Mouse (Mus musculus): ENCODE data around the gene 2210011C24Rik. TPM values are rescaled to one million over a fixed set of nuclear protein-coding genes. Genes with fewer than 3 reads are reported as not detected.
"Not testable (repeated sequence)": the region's sequence is repeated elsewhere in the genome, so short reads cannot be mapped to it uniquely, and the experiment has no call there.

Gene 2210011C24Rik
- total RNA-seq, 2 experiments from 2014 or later, result 2.6 to 3.4 TPM

DNA sequence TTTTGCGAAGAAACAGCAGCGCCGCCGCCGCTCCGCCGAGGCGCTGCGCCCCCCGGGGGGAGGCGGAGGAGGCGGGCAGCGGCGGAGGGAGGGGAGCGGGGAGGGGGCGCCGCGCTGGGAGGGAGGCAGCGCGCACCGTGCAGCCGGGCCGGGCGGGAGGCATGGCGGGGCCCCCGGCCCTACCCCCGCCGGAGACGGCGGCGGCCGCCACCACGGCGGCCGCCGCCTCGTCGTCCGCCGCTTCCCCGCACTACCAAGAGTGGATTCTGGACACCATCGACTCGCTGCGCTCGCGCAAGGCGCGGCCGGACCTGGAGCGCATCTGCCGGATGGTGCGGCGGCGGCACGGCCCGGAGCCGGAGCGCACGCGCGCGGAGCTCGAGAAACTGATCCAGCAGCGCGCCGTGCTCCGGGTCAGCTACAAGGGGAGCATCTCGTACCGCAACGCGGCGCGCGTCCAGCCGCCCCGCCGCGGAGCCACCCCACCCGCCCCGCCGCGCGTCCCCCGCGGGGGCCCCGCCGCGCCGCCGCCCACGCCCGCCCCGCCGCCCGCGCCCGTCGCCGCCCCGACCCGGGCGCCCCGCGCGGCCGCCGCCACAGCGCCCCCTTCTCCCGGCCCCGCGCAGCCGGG is 14.3 kb downstream of the 2210011C24Rik start, which contains the start of gene Samd1:
Gene Samd1 (plus strand): TSS at position 162 of the 631 bp plus-strand sequence.
- intact Hi-C loops (cut with DNase I), result loop anchor here (5.0 kb wide), 2 partner anchors 40 to 100 kb away; partner anchors contain the start of genes Asf1b and Gm10644
- peak; percentile 63 to 67 for DNase-seq

DNA sequence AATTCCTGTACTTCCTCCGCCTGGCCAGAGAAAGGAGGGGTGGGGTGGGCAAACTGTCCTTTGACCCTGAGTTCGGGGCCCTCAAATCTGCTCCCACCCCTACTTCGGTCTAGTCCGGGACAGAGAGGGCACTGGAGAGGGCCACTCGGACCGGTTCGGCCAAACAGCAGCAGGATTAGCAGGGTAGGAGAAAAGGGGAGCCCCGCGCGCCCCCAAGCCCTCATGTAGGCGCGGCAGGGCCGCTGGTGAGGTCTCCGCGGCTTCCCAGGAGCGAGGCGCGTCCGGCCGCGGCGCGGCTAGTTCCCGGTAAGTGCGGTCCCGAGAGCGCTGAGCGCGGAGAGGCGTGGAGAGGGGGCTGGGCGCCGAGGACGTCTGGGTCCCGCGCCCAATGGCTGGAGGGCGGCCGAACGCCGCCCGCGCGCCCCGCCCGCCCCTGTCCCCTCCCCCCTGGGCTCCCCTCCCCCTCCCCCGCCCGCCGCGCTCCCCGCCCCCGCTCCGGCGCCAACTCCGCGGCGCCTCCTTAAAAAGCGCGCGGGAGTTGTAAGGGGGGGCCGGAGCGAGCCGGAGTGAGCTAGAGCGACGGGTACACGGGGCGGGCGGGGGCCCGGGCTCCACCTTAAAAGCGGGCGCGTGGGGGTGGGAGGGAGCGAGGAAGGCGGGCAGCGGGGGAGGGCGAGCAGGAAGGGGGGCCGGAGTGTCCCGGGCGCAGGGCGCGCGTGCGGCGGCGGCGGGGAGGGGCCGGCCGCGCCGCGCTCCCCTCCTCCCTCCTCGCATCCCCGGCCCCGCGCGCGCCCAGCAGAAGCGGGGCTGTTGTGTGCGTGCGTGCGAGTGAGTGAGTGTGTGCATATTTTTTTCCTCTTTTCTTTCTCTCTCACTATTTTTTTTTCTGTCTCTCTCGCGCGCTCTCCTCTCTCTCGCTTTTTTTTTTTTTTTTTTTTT is 15.1 kb downstream of the 2210011C24Rik start:
- intact Hi-C loops (cut with DNase I), result loop anchor here (5.0 kb wide), 2 partner anchors 40 to 100 kb away; partner anchors contain the start of genes Asf1b and Gm10644
- peak; percentile 87 to 91 for DNase-seq

DNA sequence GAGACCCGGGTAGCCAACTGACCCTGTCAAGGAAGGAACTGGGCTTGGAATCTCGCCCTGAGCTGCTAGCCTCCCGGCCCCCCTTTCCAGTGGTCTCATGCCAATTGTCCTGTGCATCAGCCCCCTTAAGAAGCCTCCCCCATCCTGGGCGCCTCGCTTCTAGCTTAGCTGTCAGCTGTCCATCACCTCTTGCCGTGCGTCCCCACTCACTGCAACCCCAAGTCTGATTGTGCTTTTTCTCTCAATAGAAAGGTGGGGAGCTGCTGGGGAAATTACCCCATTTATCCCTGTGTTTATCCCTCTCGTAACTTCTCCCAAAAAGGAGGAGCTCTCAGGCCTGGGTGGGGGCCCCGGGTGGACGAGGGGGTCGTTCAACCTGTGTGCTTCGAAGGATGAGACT is 16.0 kb downstream of the 2210011C24Rik start:
- intact Hi-C loops (cut with DNase I), result loop anchor here (5.0 kb wide), 2 partner anchors 39 to 99 kb away; partner anchors contain the start of genes Asf1b and Gm10644
- DNase-seq, result peak in 1 of 2 experiments; percentile 30

DNA sequence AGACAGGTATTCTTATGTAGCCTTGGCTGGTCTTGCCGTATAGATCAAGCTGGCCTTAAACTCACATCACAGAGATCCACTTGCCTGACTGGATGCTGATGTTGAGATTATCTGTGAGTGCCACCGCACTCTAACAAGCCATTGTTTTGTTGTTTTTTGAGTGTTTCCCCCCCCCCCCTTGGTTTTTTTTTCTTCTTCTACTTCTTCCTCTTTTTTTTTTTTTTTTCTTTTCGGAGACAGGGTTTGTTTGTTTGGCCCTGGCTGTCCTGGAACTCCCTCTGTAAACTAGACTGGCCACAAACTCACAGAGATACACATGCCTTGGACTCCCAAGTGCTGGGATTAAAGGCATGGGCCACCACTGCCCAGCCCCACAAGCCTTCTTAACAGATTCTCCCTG is 17.9 kb downstream of the 2210011C24Rik start:
- intact Hi-C loops (cut with DNase I), result loop anchor here (1.0 kb wide), 1 partner anchor 10 kb away; no protein-coding TSS in a partner anchor
- DNase-seq, result no peak

DNA sequence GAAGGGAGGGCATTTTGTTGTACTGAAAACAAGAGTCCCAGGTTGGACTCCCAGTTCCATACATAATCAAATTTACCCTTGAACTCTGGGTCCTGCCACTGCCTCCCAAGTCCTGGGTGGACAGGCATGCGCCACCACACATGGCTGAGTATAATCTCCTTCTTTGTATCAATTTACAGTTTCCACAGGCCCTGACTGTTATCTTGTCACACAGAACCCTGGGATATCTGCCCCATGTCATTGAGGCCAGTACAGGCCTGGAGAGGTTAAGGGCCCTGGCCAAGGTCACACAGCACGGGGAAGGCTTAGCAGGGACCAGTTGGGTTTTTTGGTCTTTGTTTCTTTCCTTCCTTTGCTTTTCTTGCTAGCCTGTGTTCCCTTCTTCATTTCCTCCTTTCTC is 19.5 kb downstream of the 2210011C24Rik start:
- DNase-seq, result no peak
- intact Hi-C loops (cut with DNase I), result no loop called here

DNA sequence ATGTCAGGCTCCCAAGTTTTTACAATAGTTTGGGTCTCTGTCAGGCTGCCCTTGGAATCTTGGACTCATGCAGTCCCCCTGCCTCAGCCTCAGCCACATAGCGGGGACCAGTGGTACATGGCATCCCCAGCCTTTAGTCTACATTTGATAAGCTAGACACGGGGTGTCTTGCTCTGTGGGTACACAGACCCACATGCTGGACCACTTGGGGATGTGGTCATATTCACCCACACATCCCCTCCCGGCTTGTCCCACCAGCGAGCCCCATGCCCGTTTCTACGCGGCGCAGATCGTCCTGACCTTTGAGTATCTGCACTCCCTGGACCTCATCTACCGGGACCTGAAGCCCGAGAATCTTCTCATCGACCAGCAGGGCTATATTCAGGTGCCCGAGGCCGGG is 21.8 kb downstream of the 2210011C24Rik start:
- intact Hi-C loops (cut with DNase I), result no loop called here

DNA sequence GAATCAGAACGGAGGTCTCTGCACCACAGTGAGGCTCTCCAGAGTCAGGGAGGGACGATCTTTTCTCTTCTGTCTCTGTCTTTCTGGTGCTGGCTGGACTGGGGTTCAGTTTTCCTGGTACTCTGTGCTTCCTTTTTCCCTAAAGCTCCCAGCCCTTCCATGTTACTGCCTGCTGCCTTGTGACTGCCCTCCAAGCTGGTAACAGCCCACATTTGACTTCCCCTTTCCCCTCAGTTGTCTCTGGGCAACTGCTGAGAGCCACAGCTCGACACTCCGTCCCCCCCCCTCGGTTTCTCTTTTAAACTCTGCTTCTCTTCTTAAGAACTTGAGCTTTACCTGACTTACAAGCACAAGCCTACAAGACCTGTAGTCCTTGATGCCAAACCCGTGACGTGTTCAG is 22.7 kb downstream of the 2210011C24Rik start:
- intact Hi-C loops (cut with DNase I), result no loop called here
- DNase-seq, result no peak

More for the DNA sequence above, 21.8 kb downstream of the 2210011C24Rik start:
- no peak for DNase-seq

DNA sequence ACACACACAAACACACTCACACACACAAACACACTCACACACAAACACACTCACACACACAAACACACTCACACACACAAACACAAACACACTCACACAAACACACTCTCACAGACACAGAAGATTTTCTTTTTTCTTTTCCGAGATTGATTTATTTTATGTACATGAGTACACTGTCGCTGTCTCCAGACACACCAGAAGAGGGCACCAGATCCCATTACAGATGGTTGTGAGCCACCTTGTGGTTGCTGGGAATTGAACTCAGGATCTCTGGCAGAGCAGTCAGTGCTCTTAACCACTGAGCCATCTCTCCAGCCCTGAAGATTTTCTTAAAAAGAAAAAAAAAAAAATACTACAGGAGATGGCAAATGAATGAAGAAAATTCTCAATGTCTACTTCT is 28.7 kb downstream of the 2210011C24Rik start:
- DNase-seq; intact Hi-C loops (cut with DNase I): not testable (repeated sequence)

DNA sequence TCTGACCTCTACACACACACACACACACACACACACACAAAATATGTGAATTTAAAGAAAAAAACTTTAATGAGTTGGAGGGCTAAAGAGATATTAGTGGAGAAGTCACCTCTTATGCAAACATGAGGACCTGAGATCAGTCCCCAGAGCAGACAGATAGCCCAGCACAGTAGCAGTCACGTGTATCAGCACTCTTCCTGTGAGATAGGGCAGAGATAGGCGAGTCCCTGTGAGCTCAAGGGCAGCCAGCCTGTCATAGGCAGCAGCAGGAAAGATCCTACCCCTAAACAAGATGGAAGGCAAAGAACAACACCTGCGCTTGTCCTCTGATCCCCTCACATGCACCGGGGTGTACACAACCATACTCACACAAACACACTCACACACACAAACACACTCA is 29.5 kb downstream of the 2210011C24Rik start:
- intact Hi-C loops (cut with DNase I), result no loop called here
- DNase-seq, result no peak

DNA sequence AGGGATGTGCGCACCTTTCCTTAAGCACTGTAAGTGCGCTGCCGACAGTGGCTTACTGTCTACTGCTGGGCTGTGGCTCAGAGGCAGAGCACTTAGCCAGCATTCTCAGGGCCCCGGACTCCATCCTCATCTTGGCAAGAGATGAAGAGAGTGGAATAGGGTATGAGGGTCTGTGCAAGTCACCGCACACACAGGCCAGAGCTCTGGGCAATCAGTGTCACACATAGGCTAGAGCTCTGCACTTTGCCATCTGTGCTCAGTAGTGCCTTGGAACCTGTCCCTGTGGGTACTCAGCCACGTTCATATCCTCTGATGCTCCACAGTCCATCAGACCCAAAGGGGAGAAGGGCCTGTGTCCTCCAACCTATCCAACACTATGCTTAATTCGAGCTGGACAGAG is 30.4 kb downstream of the 2210011C24Rik start:
- DNase-seq, result no peak
- intact Hi-C loops (cut with DNase I), result no loop called here

DNA sequence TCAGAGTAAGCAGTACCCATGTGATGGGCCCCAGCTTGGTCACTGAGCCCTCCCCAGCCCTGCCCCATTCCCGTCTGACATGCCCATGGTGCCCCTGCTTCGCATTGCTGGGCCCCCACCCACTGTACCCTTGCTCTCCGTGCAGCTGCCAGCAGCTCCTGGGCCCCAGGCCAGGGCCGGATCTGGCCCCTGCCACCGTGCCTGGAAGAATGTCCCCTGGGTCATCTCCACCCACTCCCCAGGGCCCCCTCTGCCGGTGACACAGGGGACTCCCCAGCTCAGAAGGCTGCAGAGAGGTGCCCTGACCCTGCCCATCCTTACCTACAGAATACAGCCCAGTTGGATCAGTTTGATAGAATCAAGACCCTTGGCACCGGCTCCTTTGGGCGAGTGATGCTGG is 31.1 kb downstream of the 2210011C24Rik start:
- intact Hi-C loops (cut with DNase I), result no loop called here
- peak; percentile 69 to 75 for DNase-seq

DNA sequence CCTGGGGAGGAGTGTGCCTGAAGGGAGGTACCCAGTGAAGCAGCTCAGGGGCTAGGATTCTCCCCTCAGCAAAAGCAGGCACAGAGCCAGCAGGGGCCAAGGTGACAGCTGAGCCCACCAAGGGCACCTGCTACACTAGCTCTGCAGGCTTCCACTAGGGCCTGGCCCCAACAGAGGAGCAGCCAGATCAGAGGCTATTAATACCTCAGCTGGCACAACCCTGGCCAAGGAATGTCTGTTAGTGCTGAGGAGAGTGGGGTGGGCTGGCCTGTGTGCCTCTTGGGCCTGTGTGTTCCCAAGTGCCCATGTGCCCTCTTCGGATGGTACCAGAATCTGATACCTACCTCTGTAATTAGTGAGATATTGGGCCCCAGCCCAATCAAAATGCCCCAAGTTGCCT is 31.7 kb downstream of the 2210011C24Rik start:
- intact Hi-C loops (cut with DNase I), result no loop called here
- peak; percentile 41 to 49 for DNase-seq

DNA sequence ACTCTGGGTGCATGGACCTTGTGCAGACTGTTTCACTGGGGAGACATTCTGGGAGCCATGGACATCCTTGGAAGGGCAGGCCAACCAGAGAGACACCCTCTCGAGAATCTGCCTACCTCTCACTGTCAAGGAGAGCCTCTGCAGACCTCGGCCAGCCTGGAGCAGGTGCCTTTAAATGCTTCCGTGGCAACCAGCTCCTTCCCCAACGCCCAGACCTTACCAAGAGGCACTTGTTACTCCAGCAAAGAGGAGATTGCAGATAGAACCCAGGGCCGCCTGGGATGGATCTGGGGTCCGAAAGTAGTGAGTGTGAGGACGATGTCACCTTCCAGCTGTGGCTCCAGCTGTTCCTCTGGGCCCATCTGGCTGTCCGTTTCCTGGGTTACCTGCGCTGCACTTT is 33.8 kb downstream of the 2210011C24Rik start:
- intact Hi-C loops (cut with DNase I), result no loop called here
- no peak for DNase-seq

DNA sequence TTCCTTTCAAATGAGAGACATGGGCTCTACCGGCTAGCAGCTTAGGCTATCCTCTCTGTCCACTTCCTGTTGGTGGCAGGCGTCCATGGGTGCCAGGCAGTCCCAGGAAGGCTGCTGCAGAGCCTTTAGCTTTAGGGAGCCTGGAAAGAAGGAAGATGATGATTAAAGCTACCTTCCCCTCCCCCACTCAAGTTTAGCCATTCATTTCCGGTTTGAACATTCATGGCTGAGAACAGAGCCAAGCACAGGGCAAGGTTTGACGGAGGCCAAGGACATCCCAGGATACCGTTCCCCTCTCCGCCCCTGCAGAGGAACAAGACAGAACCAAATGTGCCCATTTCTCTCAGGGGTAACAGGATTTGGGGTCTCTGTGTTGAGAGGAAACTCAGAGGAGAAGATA is 34.3 kb downstream of the 2210011C24Rik start:
- peak; percentile 37 to 43 for DNase-seq
- intact Hi-C loops (cut with DNase I), result no loop called here

DNA sequence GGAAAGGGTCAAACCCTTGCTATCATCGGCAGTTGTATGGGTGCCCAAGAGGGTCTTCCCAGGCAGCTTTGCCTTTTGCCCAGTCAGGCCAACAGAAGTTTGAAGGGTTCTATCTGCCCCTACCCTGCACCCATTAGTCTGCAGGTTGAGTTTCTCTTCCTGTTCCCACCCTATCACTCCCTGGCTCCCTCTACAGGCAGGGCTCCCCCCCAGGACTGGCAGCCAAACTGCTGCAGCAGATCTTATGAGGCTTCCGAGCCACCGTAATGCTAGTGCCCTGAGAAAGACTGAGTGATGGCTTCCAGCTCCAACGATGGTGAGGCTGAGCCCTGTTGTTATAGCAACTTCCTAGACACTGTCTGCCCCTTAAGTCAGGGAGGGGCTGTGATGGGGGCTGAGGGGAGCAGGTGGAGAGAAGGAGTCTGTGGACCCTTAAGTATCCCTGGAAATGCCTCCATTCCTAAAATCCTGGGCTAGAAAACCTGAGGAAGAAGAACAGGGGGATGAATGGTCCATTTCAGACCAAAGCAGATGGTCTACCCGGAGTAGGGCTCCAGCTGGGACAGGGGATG is 35.1 kb downstream of the 2210011C24Rik start:
- no peak for DNase-seq
- intact Hi-C loops (cut with DNase I), result no loop called here

DNA sequence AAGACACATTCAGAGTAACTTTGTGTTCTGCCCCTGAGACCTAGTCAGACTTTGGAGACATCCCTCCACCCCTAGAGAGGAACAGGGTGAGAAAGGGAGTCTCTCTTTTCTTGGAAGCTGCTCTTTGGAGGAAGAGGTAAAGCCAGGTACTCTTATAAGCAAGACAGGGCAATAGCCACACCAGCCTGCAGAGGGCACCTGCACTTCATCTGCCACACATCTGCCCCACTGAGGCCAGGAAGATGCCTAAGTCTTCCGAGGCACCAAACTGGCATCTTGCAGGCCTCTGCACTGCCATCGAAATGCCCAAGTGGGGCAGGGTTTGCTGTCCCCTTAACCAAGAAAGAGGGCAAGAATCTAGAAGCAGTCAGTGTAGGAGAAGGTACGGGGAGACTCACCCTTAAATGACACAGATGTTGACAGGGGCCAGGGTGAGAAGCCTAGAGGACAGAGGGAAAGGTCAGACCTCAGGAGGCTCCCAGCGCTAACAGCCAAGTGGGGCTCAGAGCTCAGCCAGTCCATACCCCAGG is 35.8 kb downstream of the 2210011C24Rik start:
- intact Hi-C loops (cut with DNase I), result no loop called here
- no peak for DNase-seq

DNA sequence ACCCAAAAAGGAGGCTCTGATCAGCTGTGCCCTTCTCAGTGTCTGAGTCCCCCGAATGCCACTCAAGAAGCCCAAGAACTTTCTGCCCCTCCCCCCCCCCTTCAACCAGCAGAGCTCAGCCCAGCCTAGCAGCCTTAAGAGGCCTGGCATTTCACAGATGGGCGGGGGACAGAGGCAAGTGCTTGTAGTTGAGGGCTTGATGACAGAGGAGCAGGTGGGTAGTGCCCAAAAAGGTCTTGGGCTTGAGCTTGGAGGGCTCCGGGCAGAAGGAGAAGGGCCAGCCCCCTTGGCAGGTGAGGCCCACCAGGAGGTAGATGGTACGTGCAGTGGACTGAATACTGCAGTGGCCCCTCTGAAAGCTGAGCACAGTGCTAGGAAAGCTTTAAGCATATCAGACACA is 37.5 kb downstream of the 2210011C24Rik start:
- intact Hi-C loops (cut with DNase I), result no loop called here

DNA sequence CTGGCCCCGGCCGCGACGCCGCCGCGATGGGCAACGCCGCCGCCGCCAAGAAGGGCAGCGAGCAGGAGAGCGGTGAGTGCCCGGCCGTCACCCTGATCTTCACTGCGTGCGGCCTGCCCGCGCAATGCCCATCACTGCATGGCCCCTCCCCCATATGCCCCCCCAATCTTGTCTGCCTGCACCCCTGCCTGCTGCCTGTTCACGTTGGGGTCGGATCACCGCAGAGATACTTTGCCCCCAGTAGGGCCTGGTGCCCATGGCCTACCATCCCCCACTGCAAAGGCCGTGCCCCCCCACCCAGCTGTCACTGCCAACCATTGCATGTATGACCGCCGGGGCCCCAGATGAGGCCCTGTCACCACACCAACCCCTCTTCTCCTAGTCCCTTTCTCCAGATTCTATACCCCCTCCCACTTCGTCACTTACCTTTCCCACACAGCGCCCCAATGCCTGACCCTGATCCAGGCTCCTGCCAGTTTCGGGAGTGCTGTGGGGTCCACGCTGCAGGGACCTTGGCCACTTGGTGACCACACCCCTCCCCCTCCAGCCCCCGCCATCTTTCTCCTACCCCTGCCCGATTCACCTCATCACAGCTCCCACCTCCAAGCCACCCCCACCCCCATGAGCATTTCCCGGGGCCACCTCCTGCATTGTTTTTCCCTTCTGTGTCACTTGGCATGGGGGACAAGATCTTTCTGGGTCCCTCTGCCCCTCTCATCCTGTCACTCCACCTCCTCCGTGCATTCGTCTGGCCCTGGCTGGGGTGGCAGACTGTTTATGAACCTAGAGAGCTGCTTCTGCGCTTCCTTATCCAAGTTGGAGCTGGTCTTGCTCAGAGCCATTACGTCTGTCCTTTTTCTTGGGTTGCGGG is 38.6 kb downstream of the 2210011C24Rik start:
- DNase-seq, result no peak
- intact Hi-C loops (cut with DNase I), result no loop called here

More for the DNA sequence above, 37.5 kb downstream of the 2210011C24Rik start:
- DNase-seq, result no peak

Data from heart, postnatal 36 days (tissue).